ENCODE assay signal across 19 mouse cellular contexts in the genomic region with DNA sequence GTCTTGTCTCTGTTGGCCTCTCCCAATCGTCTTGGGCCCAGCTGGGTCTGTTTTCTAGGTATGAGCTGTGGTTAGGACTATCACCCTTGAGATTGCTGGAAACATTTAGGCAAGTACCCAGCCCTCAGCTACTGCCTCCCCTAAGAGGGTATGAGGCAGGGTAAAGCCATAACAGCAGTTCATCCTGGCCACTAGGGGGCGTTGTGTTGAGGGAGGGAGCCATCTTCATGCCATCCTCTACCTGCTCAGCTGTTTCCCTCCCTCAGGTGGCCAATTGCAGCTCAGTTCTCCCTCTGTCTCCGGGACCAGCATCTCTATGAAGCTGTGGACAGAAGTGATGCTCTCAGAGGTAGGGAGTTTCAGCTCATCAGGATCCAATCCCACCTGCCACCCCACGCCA.
DNase-seq lines count a peak whose midpoint lies in the region; ATAC-seq and TF ChIP-seq lines count a peak whose summit lies in the region.
"Had no signal": no experiment of that assay in that cellular context is flagged by ENCODE, and none has a peak within 500 bp of the region (broad histone marks: within the 10 kb centered on the region; RNA-seq: fewer than 3 reads in every experiment).

No protein-coding gene starts in this region.

- WGBS in kidney, postnatal 0 days, result 54% methylated on average over 4 of the region's 4 CpGs
- WGBS in lung, postnatal 0 days, result 37% methylated on average over 4 of the region's 4 CpGs

- no peaks in the 10 kb centered on the region for H3K79me2 ChIP-seq in MEL (ENCODE audit: control insufficient read depth, insufficient read depth, low read length, poor library complexity)

- H3K27ac ChIP-seq in kidney, postnatal 0 days, result no peak overlapping the region
- H3K27ac ChIP-seq in lung, postnatal 0 days (ENCODE audit: low read length), result no peak overlapping the region
- no peak overlapping the region for H3K27ac ChIP-seq in MEL (ENCODE audit: control insufficient read depth, low read depth, low read length)
- H3K27ac ChIP-seq in embryonic fibroblast, embryonic 13.5 days (ENCODE audit: insufficient read depth, low read length), result no peak overlapping the region
- H3K27ac ChIP-seq: embryonic facial prominence, embryonic 10.5 days; heart, embryonic 13.5 days; limb, embryonic 13.5 days; neural tube, embryonic 12.5 days had no signal

- H3K9me3 ChIP-seq in kidney, postnatal 0 days (replicated peaks; ENCODE audit: low read length), result no peaks in the 10 kb centered on the region
- no peaks in the 10 kb centered on the region for H3K9me3 ChIP-seq in lung, postnatal 0 days (ENCODE audit: low read length)
- H3K9me3 ChIP-seq in MEL (replicated peaks; ENCODE audit: insufficient read depth, low read length), result no peaks in the 10 kb centered on the region
- H3K9me3 ChIP-seq: embryonic facial prominence, embryonic 10.5 days; heart, embryonic 13.5 days; limb, embryonic 13.5 days; neural tube, embryonic 12.5 days had no signal

- H3K27me3 ChIP-seq in kidney, postnatal 0 days (ENCODE audit: insufficient read depth, low read length), result no peaks in the 10 kb centered on the region
- H3K27me3 ChIP-seq in lung, postnatal 0 days (replicated peaks; ENCODE audit: insufficient read depth, low read length), result no peaks in the 10 kb centered on the region
- H3K27me3 ChIP-seq in MEL (ENCODE audit: control insufficient read depth in 1 of 2, insufficient read depth in 2 of 2, low read length in 2 of 2), result no peaks in the 10 kb centered on the region
- H3K27me3 ChIP-seq: limb, embryonic 13.5 days; neural tube, embryonic 12.5 days; Patski had no signal

- H3K4me2 ChIP-seq in kidney, postnatal 0 days (ENCODE audit: low read length), result no peak overlapping the region
- no peak overlapping the region for H3K4me2 ChIP-seq in lung, postnatal 0 days (replicated peaks; ENCODE audit: low read depth, low read length)
- H3K4me2 ChIP-seq: heart, embryonic 13.5 days; limb, embryonic 13.5 days; neural tube, embryonic 12.5 days had no signal

- H3K36me3 ChIP-seq in kidney, postnatal 0 days (ENCODE audit: insufficient read depth, low read length), result no peaks in the 10 kb centered on the region
- H3K36me3 ChIP-seq in lung, postnatal 0 days (ENCODE audit: insufficient read depth, low read length), result no peaks in the 10 kb centered on the region
- no peaks in the 10 kb centered on the region for H3K36me3 ChIP-seq in MEL (ENCODE audit: control insufficient read depth in 1 of 2, insufficient read depth in 2 of 2, low read length in 2 of 2)
- H3K36me3 ChIP-seq: embryonic facial prominence, embryonic 10.5 days; heart, embryonic 13.5 days; limb, embryonic 13.5 days; neural tube, embryonic 12.5 days had no signal

- no peak for TF ChIP-seq EP300 in lung, postnatal 0 days (IDR thresholded peaks at IDR 0.05)
- no peak for TF ChIP-seq EP300 in MEL (IDR thresholded peaks at IDR 0.05; ENCODE audit: low read depth in 1 of 2, low read length in 2 of 2)

- peak; percentile 25; the same call in 1 of the 2 replicates for TF ChIP-seq CTCF in kidney, postnatal 0 days (IDR thresholded peaks at IDR 0.05; ENCODE audit: low read depth)
- TF ChIP-seq CTCF in lung, postnatal 0 days (IDR thresholded peaks at IDR 0.05), result peak; percentile 30
- peak in 2 of 3 experiments; percentile 14 to 33; a peak in 1 of 6 replicates for TF ChIP-seq CTCF in MEL (IDR thresholded peaks at IDR 0.05 in 2 of 3, conservative IDR thresholded peaks at IDR 0.05 in 1 of 3; ENCODE audit: control insufficient read depth in 1 of 3, insufficient read depth in 1 of 3, low read depth in 2 of 3, low read length in 3 of 3, poor library complexity in 1 of 3, severe bottlenecking in 1 of 3)
- 0 out of 2 replicates have a peak, but pooled peaks have one; percentile 15 for TF ChIP-seq CTCF in embryonic fibroblast, embryonic 13.5 days (IDR thresholded peaks at IDR 0.05; ENCODE audit: borderline replicate concordance, insufficient read depth, low read length)

- no peak for TF ChIP-seq POLR2A in MEL (IDR thresholded peaks at IDR 0.05; ENCODE audit: control insufficient read depth in 1 of 2, insufficient read depth in 1 of 2, low read depth in 1 of 2, low read length in 2 of 2, poor library complexity in 1 of 2)
- TF ChIP-seq POLR2A in embryonic fibroblast, embryonic 13.5 days (IDR thresholded peaks at IDR 0.05; ENCODE audit: low read depth, low read length), result no peak

- no peak overlapping the region for H3K4me3 ChIP-seq in kidney, postnatal 0 days (replicated peaks; ENCODE audit: low read depth, low read length)
- H3K4me3 ChIP-seq in lung, postnatal 0 days (ENCODE audit: low read depth, low read length), result no peak overlapping the region
- no peak overlapping the region for H3K4me3 ChIP-seq in MEL (ENCODE audit: control insufficient read depth in 1 of 2, insufficient read depth in 1 of 2, low read depth in 2 of 2, low read length in 2 of 2)
- H3K4me3 ChIP-seq in embryonic fibroblast, embryonic 13.5 days (ENCODE audit: insufficient read depth, low read length), result no peak overlapping the region
- H3K4me3 ChIP-seq: embryonic facial prominence, embryonic 10.5 days; erythroblast, embryonic 14.5 days; heart, embryonic 13.5 days; limb, embryonic 13.5 days; neural tube, embryonic 12.5 days had no signal

- no peak for ATAC-seq in kidney, postnatal 0 days (replicated peaks; ENCODE audit: low FRiP score, low read depth)
- ATAC-seq in lung, postnatal 0 days, result no peak
- ATAC-seq: forebrain, embryonic 16.5 days; Patski had no signal

- no peak overlapping the region for H3K9ac ChIP-seq in kidney, postnatal 0 days (ENCODE audit: low read depth, low read length)
- H3K9ac ChIP-seq in lung, postnatal 0 days (replicated peaks; ENCODE audit: low read depth), result no peak overlapping the region
- H3K9ac ChIP-seq in MEL (ENCODE audit: control insufficient read depth, low read depth, low read length, poor library complexity, severe bottlenecking), result no peak overlapping the region
- H3K9ac ChIP-seq: heart, embryonic 13.5 days; limb, embryonic 13.5 days; neural tube, embryonic 12.5 days had no signal

- no peak for DNase-seq in kidney, postnatal 0 days (ENCODE audit: low spot score)
- no peak for DNase-seq in kidney, postnatal 14 days
- DNase-seq in lung, postnatal 0 days (ENCODE audit: low spot score), result no peak
- no peak for DNase-seq in lung, postnatal 36 days
- DNase-seq in MEL (ENCODE audit: low read depth, low spot score), result no peak
- DNase-seq in kidney, adult 9 months, result no peak
- DNase-seq in embryo, embryonic 11 days, result no peak
- DNase-seq: adrenal gland, postnatal 36 days; heart, postnatal 4 days; layer of hippocampus, adult 9-11 months; right cerebral cortex, postnatal 14 days had no signal

- no peak for TF ChIP-seq RAD21 in MEL (IDR thresholded peaks at IDR 0.05; ENCODE audit: low read depth, low read length)

- no peaks in the 10 kb centered on the region for H3K4me1 ChIP-seq in kidney, postnatal 0 days (replicated peaks; ENCODE audit: insufficient read depth, low read length)
- no peaks in the 10 kb centered on the region for H3K4me1 ChIP-seq in lung, postnatal 0 days (ENCODE audit: insufficient read depth, low read depth, low read length)
- no peaks in the 10 kb centered on the region for H3K4me1 ChIP-seq in MEL (ENCODE audit: control insufficient read depth in 1 of 2, insufficient read depth in 2 of 2, low read length in 2 of 2)
- H3K4me1 ChIP-seq in embryonic fibroblast, embryonic 13.5 days (ENCODE audit: control insufficient read depth, insufficient read depth, low read length), result no peaks in the 10 kb centered on the region
- H3K4me1 ChIP-seq: limb, embryonic 13.5 days; neural tube, embryonic 12.5 days had no signal

TF ChIP-seq in MEL, 35 proteins besides CTCF, POLR2A, EP300 and RAD21:
- TF ChIP-seq MXI1 (IDR thresholded peaks at IDR 0.05; ENCODE audit: low read depth, low read length) (no peak), SIN3A (IDR thresholded peaks at IDR 0.05; ENCODE audit: low read length) (no peak), NRF1 (IDR thresholded peaks at IDR 0.05; ENCODE audit: insufficient read depth, low read depth, low read length, poor library complexity, severe bottlenecking) (no peak), ZNF384 (IDR thresholded peaks at IDR 0.05; ENCODE audit: low read depth, low read length) (no peak), USF2 (IDR thresholded peaks at IDR 0.05; ENCODE audit: borderline replicate concordance in 1 of 2, insufficient read depth in 1 of 2, low read depth in 1 of 2, low read length in 2 of 2) (no peak), MAX (IDR thresholded peaks at IDR 0.05; ENCODE audit: low read length) (no peak), CHD2 (IDR thresholded peaks at IDR 0.05; ENCODE audit: low read length) (no peak), GATA1 (IDR thresholded peaks at IDR 0.05; ENCODE audit: low read depth, low read length) (no peak), SMC3 (IDR thresholded peaks at IDR 0.05; ENCODE audit: low read depth, low read length) (no peak), ZC3H11A (IDR thresholded peaks at IDR 0.05; ENCODE audit: low read depth, low read length) (no peak), E2F4 (IDR thresholded peaks at IDR 0.05; ENCODE audit: borderline replicate concordance, low read depth, low read length) (no peak)
TF ChIP-seq in MEL: peak in this region for 0.
